Mouse (Mus musculus) inflammation-experienced regulatory T-cells (primary cell): ENCODE results near the gene Hspe1. TPM values are rescaled to one million over a fixed set of nuclear protein-coding genes. Genes with fewer than 3 reads are reported as not detected.

Experiments
- polyA plus RNA-seq, 2 experiments: library from polyadenylated mRNA; unstranded; fragments of 100-300 nt; shearing (Covaris generic); gene quantifications; one replicate each; pipeline ENCODE4 v1.2.1; 2017

Hspe1 gene
- polyA plus RNA-seq, result 100 to 1,000 TPM; 147 to 165 TPM

DNA sequence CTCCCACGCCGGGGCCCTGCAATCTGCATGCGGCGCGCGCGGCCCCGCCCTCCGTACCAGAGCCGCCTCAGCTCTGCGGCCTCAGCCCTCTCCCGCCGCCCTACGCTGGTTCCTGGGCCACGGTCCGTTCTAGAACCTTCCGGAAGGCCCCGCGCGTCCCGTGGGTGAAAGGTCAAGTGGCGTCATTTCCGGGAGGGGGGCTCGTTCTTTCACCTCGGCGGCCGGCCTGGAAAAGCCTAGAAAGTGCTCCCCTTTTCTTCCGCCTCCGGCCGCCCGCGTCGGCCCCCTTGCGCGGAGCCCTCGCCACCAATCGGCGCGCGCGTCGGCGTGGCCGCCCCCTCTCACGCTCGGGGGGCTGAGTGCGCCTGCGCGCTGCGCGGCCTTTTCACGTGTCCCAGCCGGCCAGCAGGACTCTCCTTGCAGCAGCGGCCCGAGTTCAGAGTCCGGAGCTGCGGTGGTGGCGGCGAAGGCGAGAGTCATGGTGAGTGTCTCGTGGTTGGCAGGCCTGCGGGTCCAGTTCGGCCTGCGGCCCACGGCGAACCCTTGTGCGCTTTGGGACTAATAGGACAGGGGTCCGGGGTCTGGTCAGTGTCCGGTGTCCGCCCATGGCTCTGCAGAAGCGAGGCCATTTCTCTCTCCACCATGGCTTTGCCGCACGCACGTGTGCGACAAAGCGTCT lies at the start of gene Hspe1, which contains the start of gene Hspd1:
Gene Hspe1 (plus strand): TSS at position 201 of the 679 bp plus-strand sequence.
Gene Hspd1 (minus strand): TSS at position 312 of the 679 bp plus-strand sequence.

DNA sequence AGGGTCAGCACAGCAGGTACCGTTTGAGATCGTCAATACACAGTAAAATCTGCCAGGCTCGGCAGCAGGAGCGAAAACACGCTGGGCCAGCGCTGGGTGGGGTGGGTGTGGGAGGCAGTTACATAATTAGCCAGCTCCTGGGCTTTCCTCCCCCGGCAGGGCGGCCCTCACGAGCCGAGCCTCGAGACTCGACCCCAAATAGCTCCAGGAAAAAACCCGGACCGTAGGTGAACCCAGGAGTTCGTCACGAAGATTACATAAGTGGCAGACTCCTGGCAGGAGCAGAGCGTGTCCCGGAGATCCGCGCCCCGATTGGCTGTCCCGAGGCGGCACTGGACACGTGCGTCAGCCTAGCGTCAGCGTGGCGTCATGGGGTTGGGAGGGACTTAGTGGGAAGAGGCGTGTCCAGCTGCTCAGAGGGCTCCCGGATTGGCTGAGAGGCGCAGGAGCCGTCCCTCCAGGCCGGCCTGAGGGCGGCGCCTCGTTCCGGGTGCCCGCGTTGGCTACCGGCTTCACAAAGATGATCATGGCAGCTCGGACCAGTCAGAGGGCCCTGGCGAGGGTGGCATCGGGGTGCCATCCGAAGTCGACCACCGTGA lies 35.5 kb upstream of the Hspe1 start, which contains the start of gene Coq10b:
Gene Coq10b (plus strand): TSS at position 416 of the 599 bp plus-strand sequence.

DNA sequence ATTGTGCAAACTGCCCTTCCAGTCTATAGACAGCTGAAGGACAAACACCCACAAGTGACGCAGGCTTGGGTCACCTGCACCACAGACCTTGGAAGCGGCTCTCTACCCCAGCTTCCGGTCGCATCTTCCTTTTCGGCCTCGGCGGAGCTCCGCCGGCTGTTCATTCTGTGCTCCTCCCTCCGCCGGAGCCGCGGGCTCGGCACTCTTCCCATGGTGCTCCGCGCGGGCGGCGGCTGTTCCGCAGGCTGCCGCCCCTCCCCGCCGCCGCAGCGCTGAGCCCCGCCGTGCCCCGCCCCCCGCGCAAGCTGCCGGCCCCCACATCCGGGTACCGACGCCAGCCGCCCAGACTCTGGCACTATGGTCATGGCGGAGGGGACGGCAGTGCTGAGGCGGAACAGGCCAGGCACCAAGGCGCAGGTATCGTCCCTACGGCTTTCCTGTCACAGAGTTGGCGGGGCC lies 43.0 kb downstream of the Hspe1 start, which contains the start of gene Mob4:
Gene Mob4 (plus strand): TSS at position 289 of the 459 bp plus-strand sequence.

Other genes starting within 250 kb of the Hspe1 start
- gene Ankrd44, start 161.7 kb upstream of the Hspe1 start, polyA plus RNA-seq, result 100 to 1,000 TPM; 229 to 333 TPM
- gene Sf3b1, start 60.7 kb upstream of the Hspe1 start, polyA plus RNA-seq, result 100 to 1,000 TPM; 537 to 561 TPM
- gene Coq10b, start 35.4 kb upstream of the Hspe1 start, polyA plus RNA-seq, result 10 to 100 TPM; 34.0 to 43.1 TPM
- gene Hspd1, start 111 bp downstream of the Hspe1 start, polyA plus RNA-seq, result 100 to 1,000 TPM; 139 to 171 TPM
- gene Mob4, start 43.1 kb downstream of the Hspe1 start, polyA plus RNA-seq, result 10 to 100 TPM; 98.7 TPM
- gene Rftn2, start 138.7 kb downstream of the Hspe1 start, polyA plus RNA-seq, result 1 to 10 TPM; 5.2 to 9.1 TPM
- gene Mars2, start 149.0 kb downstream of the Hspe1 start, polyA plus RNA-seq, result 1 to 10 TPM; 2.5 to 3.9 TPM